Mouse (Mus musculus) erythroid progenitor cell, adult 5-6 weeks (primary cell): ENCODE measurements around the gene Bicc1. TPM values are rescaled to one million over a fixed set of nuclear protein-coding genes. Genes with fewer than 3 reads are reported as not detected.

Experiments used
- ATAC-seq: replicated peaks from 2 replicates; pipeline ENCODE4 v1.8.0; 2016; ENCODE audit warnings: moderate number of reproducible peaks, mild to moderate bottlenecking, moderate TSS enrichment, inconsistent platforms; ENCODE audit not compliant: poor library complexity, low FRiP score, severe bottlenecking
- total RNA-seq, 2 experiments: library from RNA; stranded (forward) in 1 of 2; stranded (reverse) in 1 of 2; fragments of 150-400 nt in 1 of 2; fragments of 186-747, 209-891 nt in 1 of 2; gene quantifications; 2 replicates each; pipeline versions ENCODE4 v1.2.3 to v1.2.4; 2015 to 2017; ENCODE audit warnings: low replicate concordance in 2 of 2

Bicc1 gene
- total RNA-seq, 2 experiments from 2014 or later = not detected

DNA sequence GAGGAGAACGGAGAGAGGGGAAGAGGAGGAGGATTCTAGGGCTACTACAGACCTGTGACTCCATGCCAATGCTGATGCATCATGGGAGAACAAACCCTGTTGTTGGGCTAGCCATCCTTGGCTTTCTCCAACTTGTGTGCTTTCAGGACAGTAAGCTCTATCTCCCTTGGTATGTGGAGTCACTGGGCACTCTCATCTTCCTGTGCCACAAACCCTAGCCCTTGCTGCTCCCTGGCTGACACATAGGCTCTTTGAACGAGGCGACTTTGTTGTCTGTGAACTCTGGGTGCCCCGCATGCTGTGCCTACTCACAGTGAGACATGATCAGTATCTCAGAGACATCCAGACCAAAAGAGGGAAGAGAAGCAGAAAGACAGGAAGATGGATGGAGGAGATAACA is 94.5 kb downstream of the Bicc1 start:
- no peak for ATAC-seq

DNA sequence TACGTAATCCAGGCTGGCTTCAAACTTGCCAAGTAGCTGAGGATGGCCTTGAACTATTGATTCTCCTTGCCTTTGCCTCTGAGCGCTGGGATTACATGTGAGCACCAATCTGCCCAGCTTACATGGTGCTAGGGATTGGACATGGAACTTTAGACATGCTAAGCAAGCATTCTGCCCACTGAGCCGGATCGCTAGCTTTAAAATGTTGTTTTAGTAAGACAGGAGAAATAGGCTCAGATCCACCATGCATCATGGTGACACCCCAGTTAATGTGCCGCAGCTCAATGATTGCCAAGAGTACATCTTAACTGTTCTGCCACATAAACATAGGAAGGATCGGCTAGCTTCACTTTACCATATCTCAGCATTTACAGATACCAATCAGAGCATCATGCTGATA is 94.9 kb downstream of the Bicc1 start:
- ATAC-seq = no peak

DNA sequence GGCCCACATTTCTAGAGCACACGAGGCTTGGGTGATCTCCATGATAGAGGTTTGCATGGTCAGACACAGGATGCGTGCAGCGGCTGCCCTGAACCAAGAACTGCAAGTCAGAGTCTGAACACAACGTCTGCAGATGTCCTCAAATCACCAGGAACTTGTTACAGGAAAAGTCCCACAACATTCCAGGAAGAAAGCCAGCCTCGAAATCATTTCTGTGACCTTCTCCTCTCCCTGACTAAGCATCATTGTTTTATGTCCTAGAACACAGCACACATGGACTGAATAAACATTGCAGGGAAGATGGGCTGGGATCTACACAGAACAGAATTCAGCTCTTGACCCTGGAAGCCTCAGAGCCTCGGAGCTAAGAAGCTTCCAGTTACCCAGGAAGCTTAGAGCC is 97.3 kb downstream of the Bicc1 start:
- no peak for ATAC-seq

DNA sequence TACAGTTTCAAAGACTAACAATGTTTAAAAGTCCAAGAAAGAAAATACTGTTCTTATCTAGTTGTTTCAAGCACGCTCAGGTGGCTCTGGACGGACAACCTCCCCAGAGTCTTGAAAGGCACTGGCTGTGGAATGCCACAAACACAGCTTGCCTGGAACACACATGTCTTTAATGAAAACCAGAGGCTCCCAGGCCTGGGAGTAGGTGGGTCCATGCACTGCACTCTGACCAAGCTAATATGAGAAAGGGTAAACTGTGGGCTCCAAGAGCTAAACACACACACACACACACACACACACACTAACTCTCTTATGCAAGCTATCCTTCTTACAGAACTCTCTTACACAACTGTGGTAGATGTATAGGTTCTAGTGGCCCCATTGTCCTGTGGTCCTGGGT is 99.2 kb downstream of the Bicc1 start:
- no peak for ATAC-seq

DNA sequence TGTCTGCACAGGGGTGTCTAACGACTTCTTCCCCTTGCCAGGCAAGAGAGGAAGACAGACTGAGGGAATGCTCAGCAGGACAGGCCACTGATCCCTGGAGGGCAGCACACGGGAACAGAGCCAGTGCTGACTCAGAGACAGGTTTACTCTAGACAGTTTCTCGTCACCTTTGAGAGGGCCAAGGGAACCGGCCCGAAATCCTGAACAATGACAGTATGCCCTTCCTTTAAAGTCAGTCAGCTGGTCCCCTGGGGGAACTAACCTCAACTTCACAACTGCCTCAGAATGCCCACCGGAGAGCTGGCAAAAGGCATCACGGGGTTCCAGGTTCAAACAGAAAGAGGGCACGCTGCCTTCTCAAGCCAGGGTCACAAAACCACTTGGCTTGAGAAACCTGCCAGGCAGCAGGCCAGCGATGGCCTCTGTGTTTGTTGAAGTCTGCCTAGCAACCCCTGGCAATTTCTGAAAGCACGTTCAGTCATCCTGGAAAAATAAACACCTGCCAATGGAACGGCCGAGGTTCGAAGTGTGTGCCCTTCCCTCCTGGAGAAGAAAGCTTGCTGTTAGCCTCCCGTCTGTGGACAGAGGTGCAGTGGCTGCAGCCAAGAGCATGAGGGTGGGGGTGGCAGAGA is 100.8 kb downstream of the Bicc1 start:
- ATAC-seq = no peak

DNA sequence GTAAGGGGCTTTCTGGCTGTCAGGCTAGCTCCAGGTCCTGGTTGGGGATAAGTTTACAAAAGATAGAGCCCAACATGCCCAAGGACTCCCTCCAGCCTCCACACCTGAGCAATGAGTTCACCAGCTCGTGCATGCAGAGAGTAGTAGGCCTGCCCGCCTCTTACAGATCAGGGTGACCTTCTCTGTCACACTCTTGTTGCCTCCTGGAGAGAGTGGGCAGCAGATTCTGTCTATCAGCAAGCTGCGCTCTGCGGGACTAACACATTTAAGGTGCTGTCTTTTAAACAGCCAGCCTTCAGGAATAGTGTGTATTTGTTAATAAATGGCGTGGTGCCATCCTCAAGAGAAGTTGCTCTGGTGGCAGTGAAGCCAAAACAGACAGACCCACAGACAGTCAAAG is 101.4 kb downstream of the Bicc1 start:
- ATAC-seq = no peak

DNA sequence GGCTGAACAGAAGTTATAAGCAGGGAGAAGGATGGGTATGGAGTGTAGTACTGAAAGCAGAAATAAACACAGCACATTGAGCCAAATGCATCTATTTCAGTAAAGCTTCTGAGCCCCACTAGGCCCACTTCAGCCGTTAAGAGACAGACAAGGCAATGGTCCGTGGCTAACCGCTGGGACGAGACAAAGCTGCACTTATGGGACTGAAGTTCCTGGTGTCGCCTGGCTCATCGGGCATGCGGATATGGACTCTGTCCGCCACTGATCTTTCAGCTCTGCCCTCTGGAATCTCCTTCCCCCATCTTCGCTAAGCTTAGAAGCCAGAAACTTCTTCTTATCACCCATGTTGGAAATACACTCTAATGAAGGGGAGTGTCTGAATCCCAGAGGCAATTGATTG is 106.8 kb downstream of the Bicc1 start:
- no peak for ATAC-seq

DNA sequence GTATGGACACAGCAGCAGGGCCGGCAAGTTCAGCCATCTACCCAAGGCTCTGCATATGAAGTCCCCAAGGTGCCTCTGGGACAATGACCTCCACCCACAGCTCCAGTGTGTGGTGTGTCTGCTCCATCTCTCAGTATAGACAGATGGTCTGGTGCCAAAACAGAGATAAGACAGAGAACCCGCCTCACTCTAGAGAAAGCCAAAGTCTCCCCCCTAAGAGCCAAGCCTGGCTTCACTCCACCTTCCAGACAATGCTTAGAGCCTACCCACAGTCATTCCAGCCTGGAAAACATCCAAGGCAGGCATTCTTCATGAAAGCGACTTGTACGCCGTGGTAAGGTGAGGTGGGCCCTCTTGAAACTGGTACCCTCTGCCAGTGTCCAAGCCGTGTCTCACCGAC is 107.3 kb downstream of the Bicc1 start:
- ATAC-seq = no peak

DNA sequence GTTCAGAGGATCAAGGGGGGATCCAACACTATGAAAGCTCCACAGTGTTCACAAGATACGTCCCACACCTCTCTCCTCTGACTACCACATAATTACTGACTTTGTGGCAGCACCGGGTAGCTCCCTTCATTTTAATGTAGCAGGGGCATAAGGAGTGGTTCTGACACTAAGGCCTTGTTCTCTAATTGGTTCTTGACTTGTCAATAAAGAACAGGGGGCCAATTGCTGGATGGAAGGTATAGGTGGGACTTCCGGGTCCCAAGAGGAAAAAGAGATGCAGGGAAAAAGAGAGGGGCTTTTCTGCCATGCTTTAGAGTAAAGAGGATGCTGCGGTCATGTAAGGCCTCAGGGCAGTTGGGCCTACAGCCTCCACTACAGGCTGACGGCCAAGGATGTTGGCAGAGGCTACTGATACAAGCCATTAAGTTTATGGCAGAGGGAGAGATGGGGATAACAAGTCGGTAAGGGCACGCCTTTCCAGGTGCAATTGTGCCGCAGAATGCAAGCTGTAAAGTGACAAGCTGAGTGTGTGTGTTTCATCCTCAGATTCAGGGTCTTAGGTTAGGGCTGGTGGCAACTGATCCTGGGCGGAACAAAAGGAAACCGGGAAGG is 108.7 kb downstream of the Bicc1 start:
- no peak for ATAC-seq

DNA sequence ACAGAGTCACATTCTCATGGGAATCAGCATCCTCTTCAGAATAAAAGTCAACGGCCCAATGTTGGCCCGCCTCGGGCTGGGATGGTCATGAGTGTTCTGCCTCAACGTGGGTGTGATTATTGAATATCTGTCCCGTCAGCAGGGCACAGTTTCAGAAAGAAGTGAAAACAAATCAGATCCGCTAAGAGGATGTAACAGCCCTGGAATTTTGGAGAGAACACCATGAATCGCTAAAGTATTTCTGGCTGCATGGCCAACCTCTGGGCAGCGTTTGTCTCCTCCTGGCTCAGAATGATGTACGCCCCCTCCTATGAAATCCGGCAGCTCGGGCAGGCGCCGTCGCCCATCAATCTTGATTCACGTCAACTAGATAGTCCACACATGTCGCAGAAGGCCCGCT is 110.2 kb downstream of the Bicc1 start:
- ATAC-seq = no peak

DNA sequence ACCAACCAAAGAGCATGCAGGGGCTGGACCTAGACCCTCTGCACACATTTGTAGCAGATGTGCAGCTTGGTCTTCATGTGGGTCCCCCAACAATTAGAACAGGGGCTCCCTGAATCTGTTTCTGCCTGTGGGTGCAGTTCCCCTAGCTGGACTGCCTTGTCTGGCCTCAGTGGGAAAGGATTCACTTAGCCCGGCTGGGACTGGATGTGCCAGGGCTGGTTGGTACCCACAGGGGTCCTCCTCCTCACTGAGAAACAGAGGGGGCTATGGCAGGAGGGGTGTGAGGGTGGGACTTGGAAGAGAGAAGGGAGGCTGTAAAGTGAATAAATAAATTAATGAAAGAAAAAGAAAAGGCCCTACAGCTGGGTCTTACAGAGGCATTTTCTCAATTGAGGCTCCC is 115.1 kb downstream of the Bicc1 start:
- no peak for ATAC-seq

DNA sequence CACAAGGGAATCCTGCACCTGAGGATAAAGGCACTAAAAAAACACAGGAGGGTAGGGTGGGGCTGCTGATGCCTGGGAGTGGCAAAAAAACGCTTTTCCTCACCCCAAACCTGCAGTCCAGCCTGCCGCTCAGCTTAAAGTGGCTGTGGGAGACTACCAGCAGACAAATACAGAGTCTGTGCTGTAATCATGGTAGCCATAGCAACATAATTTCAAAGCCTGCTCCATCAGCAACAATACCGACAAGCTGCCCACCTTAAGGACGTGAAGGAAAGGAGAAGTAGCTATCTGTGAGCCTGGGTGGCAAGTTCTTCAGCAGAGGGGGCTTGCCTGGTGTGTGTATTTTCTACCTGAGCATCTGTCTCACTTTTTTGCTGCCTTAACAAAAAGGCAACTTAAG is 117.6 kb downstream of the Bicc1 start:
- no peak for ATAC-seq

DNA sequence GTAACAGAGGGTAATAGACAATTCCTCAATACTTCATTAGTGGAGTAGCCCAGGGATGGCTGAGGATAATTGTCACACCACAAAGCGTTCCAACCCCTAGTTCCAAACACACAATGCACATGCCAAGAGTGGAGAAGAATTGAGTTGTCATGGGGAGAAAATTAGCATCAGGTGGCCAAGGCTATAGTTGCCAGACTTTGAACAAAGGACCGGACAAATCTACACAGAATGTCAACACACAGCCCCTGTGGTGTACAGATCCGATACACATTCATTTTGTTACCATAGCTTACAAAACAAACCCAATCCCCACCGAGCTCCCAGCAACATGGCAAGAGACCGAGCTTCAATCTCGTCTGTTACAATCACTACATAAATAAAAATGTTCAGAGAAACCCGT is 123.0 kb downstream of the Bicc1 start:
- ATAC-seq = no peak

DNA sequence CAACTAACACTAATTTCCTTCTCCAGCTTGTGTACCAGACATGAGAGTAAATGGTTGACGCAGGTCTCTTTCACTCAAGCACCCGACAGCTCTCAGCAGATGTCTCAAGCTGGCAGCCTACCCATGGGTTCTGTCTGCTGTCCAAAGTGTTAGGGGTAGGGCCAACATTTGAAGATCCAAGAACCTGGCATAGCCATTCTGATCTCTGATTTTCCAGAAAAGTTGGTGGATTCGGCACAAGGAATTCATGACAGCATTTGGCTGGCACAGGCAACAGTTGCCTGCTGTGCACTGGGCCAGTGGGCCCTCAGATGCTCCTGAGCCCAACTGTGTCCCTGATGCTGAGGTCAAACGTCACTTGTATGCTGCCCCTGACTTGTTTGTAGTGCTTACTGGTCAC is 130.5 kb downstream of the Bicc1 start:
- no peak for ATAC-seq

DNA sequence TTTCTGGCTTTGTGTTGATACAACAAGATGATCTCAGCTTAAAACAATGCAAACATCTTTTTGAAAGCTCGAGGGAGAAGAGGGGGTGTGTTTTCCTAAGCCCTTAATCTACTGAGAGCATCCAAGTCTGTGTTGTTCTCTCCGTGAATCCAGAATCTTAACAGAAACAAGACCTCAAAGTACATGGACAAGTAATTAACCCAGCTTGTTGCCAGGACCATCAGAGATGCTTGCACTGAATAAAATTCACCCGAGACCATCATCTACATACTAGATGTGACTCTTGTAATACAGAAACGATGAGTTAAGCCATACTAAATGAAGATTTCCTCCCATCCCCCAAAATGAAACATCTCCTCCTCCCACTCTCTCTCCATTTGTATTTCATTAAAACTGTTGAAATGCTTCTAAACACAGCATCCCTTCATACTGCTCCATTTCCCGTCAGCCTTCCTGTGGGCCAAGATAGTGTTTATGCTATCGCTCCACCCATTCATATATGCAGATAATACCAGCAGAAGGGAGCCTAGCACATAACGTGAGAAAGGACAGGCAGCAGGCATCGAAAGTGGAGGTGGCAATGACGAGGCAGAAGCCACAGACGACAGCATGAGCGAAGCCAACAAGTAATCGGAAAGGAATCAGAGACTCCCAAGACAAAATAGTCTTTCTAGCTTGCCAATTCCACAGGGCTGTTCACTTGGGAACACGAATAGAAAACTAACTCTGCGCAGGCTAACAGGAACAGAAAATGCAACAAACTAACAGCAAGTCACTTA is 131.2 kb downstream of the Bicc1 start:
- no peak for ATAC-seq

DNA sequence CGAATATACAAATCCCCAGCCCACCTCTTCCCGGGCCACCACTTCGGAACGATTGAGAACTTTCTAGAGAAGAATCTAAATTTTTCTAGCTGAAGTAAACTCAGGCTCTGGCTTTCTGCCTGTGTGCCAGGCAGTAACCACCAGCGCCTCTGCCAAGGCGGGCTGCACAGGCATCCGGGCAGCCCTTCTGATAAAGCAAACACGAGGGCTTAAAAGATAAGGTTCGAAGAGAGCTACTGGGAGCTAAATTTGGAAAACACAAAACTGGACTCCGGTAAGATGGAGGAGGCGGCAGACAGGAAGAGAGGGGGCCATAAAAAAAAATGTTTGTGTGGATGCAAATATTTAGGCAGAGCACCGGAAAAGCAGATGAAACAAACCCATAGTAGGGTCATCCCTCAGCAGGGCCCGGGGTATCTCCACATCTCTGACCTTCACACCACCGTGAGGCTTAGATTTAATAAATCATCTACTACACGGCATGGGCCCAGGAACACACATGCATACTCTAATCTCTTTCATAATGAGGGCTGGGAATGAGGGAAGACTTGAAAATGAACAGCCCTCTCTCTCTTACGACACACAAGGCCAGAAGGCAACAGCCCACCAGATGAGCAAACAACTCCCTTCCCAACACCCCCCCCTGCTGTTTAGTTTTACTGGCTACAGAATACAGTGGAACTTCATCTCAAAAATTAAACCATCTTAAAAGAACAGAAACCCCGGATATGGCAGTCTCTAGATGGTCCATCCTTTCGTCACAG is 134.2 kb downstream of the Bicc1 start:
- ATAC-seq = no peak

DNA sequence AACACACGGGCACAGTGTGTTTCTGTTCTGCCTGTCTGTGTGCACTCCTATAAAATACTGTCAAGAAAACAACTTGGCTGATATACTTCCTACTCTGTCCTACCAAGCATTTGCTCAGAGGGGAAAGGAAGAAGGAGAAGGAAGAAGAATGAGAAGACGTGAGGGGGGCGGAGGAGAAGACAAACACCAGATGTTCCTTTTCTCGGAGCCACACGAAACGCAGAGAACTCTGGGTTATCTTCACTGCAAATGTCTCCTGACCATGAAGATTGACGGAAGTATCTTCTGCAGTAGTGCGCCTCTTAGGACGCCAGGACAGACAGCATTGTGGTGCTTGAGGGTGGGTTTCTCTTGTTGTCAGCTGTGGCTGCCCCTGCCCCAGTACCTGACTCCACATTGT is 134.8 kb downstream of the Bicc1 start:
- ATAC-seq = no peak

DNA sequence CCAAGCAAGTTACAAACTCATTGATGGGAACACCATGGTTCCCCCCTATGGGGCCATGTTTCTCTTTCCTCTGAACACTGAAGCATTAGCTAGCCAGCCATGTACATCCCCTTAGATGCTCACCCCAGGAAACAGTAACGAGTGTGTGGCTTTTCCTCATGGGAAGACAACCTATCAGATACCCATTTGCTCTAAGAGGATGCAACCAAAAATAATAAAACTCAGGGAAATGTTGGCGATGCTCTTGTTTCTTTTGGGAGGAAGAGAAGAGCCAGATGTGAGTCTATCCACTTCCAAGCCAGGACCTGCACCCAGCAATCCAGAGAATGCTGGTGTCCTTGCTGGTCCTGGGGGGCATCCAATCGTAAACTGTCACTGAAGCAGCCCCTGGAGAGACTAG is 136.0 kb downstream of the Bicc1 start:
- ATAC-seq = no peak

DNA sequence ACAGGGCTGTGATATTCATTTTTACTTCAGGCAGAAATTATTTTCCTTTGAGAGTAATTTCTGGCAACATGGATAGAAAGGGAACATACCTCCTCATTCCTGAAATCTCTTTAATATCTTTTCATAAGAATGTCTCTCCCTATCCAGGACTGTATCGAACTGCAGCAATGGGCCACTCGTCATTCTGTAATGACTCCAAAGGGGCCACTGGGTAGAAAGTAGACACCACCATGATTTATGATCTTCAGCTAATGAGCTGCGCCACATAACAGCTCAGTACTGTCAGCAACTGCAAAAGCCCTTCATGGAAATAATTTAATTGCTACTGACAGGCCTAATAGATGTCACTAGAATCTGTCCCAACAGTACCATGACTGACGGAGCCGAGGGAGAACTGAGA is 139.0 kb downstream of the Bicc1 start:
- ATAC-seq = no peak

DNA sequence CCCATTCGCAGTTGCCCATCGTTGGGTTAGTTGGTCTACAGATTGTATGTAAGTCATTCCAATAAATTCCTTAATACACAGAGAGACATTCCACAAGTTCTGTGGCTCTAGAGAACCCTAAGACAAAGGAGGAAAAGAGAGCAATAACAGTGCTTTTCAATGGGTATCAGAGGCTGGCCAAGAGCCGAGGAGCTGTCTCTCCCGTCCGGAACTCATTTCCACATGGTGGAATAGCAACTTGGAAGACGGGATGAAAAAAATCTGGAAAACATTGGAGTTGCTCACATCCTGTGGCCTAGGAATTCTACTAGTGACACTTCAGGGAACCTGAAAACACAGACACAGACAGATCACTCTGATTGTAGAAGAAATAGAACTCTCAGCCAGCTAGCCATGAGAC is 139.7 kb downstream of the Bicc1 start:
- ATAC-seq = no peak
